Mouse (Mus musculus) left cerebral cortex, adult 18-20 months (tissue): Measurements from ENCODE around the gene Myl10. TPM values are rescaled to one million over a fixed set of nuclear protein-coding genes. Genes with fewer than 3 reads are reported as not detected.
"Not testable (repeated sequence)": the region's sequence is repeated elsewhere in the genome, so short reads cannot be mapped to it uniquely, and the experiment has no call there.

Experiments used
- DNase-seq, 2 experiments: peaks; one replicate each; pipeline ENCODE4 v3.0.0; 2021 to 2022; ENCODE audit warnings: low spot score in 2 of 2, mixed read lengths in 1 of 2
- long read RNA-seq, 2 experiments: library from polyadenylated mRNA; stranded (forward); transcript quantifications; one replicate each; pipeline ENCODE4 v2.0.0; 2021
- total RNA-seq, 2 experiments: library from RNA; stranded (reverse); gene quantifications; 2 replicates each; pipeline ENCODE4 v1.2.3; 2021

Myl10 gene
- not detected for total RNA-seq
- long read RNA-seq, experiment 1 = 0 reads
- long read RNA-seq, experiment 2 = 0 reads

- no peak for DNase-seq
These were observed at the start of gene Myl10 for GRCm38 (mm10) chr5:136692784-136693183. Gene Myl10, plus strand, starts transcription at chr5:136693146.

GRCm38 (mm10) chr5:136646731-136647328 lies 46.1 kb upstream of the Myl10 start:
- no peak for DNase-seq

GRCm38 (mm10) chr5:136649071-136649470 lies 43.9 kb upstream of the Myl10 start:
- DNase-seq = no peak

GRCm38 (mm10) chr5:136649655-136650054 lies 43.3 kb upstream of the Myl10 start:
- no peak for DNase-seq

DNA sequence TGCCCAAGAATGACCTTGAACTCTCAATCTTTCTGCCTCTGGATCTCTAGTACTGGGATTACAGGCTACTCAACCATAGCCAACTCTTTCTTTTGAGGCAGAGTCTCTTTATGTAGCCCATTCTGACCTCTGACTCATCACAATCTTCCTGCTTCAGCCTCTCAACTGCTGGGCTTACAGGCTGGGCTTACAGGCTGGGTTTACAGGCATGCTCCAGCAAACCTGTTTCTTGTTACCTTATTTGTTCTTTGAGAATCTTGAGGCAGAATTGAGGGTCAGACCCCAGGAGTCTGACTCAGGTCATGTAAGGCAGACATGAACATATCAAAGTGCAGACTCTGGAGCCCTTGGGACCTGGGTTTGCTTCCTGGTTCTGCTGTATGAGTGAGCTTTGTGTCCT lies 38.5 kb upstream of the Myl10 start:
- DNase-seq = no peak

GRCm38 (mm10) chr5:136656830-136657395 lies 36.0 kb upstream of the Myl10 start:
- DNase-seq = no peak

- not testable (repeated sequence) for DNase-seq
These were observed 32.2 kb upstream of the Myl10 start for GRCm38 (mm10) chr5:136660721-136661120.

GRCm38 (mm10) chr5:136662281-136662680 lies 30.7 kb upstream of the Myl10 start:
- DNase-seq = no peak

GRCm38 (mm10) chr5:136662822-136663221 lies 30.1 kb upstream of the Myl10 start:
- no peak for DNase-seq

- DNase-seq = peak; percentile 72 to 79
These were observed 28.4 kb upstream of the Myl10 start for GRCm38 (mm10) chr5:136664497-136664896.

DNA sequence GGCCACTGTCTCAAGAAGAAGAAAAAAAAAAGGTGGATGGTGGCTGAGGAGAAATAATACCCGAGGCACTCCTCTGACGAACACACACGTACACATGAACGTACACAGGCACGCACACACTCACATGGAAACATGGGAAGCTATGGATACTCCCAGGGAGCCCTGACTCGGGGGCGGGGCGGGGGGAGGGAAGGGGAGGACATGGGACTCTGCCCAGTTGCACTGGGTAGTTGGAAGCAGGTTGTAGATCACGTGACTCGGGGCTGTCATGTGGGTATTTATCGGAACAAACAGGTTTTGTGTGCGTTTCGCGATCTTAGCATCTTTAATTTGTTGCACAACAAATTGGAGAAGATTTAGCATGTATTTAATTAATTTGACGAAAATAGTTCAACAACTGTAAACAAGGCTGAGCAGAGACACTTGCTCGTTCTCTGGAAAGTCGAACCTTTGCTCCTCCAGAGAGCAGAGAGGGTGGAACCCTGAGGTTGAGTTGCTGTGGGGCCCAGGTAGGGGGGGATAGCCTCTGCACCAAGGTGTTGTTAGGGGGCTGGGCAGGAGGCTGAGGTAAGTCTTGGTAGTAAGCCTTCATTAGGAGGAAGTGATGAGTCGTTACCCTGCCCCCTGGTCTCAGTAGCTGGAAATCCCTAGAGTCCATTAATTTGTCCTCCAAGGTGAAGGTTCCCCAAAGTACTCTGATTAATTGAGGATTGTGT lies 16.5 kb upstream of the Myl10 start:
- DNase-seq = no peak

DNA sequence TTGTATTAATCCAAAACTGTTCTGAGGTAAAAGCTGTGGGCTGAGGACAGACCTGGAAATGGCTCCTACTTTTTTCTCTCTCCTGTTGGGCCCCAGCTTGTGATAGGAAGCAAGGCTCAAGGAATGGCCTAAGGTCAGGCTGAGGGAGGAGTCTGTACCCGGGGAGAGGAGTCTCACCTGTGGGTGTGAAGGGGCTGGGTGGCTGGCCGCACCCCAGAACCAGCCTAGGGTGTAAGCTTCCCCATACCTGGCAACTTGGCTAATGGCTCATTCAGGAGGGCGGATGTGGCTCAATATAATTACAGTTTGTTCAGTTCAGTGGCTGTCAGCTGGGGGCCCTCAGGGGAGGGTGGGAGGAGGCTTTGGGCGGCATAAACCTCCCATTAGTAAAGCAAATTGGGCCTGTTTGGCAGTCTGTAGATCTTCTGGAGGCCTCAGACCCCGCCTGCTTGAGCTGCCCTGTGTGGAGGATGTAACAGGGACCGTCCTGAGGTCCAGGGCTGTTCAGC lies 14.1 kb upstream of the Myl10 start:
- DNase-seq = no peak

DNA sequence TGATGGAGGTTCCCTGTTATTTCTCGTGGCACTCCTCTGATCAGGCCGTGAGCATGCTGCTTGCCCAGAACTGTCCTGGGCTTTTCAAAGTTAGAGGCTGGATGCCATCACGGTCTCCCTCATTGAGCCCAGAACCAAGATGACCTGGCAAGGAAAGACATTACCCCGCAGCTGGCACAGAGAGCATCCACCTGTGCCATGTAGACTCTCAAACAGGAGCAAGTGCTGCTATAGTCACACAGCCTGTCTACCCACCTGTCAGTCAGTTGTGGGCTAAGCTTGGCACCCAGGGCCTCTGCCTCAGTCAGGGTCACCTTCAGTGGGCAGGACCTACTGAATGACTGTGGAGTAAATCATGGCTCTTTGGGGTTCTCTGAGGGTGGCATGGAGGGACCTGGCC lies 6.6 kb upstream of the Myl10 start:
- DNase-seq = no peak

DNA sequence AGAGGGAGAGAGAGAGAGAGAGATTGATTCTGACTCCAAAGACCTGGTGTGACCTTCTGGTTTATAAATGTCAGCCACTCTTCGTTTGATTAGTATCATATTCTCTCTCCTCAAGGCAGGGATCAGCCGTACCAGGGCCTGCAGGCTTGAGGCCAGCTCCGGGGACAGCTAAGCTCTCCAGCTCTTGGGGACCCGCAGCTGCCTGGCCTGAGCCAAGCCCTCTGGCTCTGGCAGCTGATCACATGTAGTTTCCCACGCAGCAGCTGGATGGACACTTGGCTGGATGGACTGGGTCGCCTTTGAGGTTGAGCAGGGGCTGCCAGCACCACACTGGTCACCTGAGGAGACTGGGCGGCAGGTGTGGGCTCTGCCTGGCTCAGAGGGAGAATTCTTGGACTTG lies 5.4 kb upstream of the Myl10 start:
- DNase-seq = no peak

DNA sequence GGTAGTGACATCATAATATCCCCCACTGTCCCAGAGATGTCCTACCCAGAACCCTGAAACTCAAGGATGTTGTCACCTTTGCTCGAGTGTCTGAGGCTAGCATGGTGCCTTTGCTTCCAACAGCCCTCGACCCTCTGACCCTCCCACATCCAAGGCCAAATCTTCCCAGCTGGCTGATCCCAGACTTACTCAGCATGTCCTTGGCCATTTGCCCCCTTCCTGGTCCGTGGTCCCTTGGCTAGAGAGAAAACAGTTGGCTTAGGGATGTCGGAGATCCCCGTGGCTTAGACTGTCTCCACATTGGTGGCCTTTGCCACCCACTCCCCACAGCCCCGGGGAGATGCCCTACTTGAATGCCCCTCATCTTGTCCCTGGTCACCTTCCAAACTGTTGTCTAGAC lies 4.1 kb upstream of the Myl10 start:
- DNase-seq = no peak

GRCm38 (mm10) chr5:136691170-136691569 lies 1.8 kb upstream of the Myl10 start:
- no peak for DNase-seq

GRCm38 (mm10) chr5:136693418-136693817 lies 472 bp downstream of the Myl10 start:
- DNase-seq = no peak

DNA sequence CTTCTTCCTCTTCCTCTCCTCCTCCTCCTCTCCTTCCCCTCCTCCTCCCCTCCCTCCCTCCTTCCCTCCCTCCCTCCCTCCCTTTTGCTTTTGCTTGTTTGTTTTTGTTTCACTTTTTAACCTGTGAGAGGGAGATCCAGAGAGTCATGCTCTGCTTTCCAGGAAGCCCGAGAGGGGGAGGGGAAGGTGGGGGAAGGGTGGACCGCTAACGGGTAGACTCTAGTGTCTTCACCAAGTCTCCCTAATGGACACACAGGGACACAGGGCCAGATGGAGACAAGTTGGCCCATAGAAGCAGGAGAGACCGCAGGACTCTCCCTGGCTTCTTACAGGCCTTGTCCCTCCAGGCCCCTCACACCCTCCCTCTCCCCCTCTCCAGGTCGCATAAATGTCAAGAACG lies 2.0 kb downstream of the Myl10 start:
- no peak for DNase-seq

GRCm38 (mm10) chr5:136696516-136696915 lies 3.6 kb downstream of the Myl10 start:
- no peak for DNase-seq

DNA sequence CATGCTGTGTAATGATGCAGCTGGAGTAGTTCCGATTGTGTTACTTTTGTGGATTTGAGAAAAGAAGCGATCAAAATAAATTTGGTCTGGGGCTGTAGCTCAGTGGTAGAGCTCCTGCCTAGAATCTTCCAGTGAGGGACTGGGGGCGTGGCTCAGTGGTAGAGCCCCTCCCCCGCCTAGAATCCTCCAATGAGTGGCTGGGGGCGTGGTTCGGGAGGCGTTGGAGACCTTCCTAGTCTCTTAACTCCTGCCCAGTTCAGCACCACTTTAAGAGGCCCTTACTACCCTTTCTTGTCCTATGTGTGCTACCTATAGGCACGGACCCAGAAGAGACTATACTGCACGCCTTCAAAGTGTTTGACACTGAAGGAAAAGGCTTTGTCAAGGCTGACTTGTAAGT lies 4.7 kb downstream of the Myl10 start:
- DNase-seq = no peak

DNA sequence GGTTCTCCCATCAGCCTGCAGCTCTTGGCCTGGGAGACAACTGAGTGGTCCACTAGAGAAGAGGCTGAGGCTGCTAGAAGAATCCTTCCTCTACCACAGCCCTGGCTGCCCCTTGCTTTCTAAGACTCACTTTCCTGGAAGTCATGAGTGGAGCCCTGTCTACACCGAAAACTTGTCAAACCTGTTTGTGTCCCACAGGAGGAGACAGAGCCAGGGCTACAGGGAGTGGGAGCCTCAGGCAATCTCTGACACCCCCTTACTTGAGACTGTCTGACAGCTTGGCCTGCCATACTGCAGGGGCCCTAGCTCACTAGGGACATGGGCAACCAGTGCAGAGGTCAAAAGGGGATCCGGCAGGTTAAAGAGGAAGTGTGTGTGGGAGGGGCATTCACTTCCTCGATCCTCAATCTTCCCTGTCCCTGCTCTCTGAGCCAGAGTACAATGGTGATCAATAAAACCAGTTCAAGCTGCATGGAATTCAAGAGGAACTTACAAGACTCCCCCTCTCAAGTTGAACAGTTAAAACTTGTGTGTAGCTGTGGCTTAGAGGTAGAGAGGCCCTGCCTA lies 9.3 kb downstream of the Myl10 start:
- no peak for DNase-seq

GRCm38 (mm10) chr5:136703751-136704150 lies 10.8 kb downstream of the Myl10 start:
- peak; percentile 67 to 89 for DNase-seq
